Mouse (Mus musculus): ENCODE data around the gene Six4.
A peak's percentile ranks its signal among the peaks of the same experiment; 100 is the strongest.
"Not testable (repeated sequence)": the region's sequence is repeated elsewhere in the genome, so short reads cannot be mapped to it uniquely, and the experiment has no call there.

The Six4 gene

DNA sequence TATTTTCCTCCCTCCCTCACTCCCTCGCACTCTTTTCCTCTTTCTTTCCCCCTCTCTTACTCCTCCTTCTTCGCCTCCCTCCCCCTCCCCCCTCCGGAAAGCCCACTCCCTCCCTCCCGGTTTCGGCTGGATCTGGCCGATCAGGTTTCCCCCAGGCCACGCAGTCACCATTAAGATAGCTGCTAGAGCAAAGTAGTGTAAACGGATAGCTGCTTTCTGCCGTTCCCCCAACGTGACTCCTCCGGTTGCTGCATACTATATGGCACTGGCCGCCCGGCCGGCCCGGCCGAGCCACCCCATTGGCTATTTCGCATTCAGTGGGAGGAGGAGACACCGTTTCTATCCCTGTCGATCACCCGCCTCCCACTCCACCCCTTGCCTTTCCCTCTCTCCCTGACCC is at the start of gene Six4:
Six4 (minus strand) TSS at position 261 of the 400 bp plus-strand sequence.
- peak; percentile 74 to 78 for DNase-seq

DNA sequence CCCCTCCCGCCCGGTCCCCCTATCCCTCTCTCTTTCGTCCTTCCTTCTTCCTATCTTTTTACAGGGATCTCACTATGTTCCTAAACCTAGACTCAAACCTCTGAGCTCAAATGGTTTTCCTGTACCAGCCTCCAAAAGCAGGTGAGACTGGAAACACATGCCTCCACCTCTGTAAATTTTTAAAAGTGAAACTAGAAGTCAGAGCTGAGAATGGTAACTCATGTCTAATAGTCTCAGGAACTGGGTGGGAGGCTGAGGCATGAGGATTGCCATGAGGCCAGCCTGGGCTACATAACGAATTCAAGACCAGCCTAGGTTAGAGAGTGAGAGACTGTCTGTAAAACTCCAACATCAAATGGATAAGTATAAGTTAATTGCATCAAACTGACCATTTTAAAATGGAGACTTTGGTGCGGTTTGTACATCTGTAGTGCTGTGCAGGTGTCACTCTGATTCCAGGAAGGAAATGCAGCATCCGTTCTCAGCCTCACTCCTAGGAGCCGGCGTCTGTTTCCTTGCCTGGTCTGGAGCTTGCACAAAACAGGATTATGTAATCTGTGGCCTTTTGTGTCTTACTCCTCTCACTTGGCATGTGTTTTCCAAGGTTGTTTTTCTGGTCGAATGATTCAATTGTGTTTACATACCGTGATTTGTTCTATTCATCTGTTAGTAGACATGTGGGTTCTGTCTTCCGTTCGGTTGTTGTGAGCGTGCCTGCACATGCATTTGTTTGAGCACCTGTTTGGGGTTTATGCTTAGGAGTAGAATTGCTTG is 49.3 kb upstream of the Six4 start:
- DNase-seq, result no peak

DNA sequence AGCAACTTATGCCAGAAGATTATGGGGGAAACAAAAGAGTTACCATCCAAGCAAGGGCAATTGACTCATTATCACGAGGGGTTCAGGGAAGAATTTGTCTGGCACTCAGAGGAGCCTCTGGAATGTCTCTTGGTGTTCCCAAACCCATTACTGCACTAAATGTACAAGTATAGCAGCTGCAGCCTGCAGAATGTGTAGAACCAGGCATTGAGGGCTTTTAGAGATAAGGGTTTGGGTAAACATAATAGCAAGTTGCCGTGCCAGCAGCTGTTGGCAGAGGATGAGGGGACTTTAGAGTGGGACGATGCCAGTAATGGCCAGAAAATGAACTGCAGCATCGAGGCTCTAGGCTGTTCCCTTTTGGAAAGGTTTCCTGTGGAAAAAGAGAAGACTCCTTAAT is 47.1 kb upstream of the Six4 start:
- no peak for DNase-seq

GRCm38 (mm10) chr12:73154150-73154549 is 40.9 kb upstream of the Six4 start:
- no peak for DNase-seq

- DNase-seq, result not testable (repeated sequence)
These were observed 37.8 kb upstream of the Six4 start for GRCm38 (mm10) chr12:73151038-73151437.

DNA sequence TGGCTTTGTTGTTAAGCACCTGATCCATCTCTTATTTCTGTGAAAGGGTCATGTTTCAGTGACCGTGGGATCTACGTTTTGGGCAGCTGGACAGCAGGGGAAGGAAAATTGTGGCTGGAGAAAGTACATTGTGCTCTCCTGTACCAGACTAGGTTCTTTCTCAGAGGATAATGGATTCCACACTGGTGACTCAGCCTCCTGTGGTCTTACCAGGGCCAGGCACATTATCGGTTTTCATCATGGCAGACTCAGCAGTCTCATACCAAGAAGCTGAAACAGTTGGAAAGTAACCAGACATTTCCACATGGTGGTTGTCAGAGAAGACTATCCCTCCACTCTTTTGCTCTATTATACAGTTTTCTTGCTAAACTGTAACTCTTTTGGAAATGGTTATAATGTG is 34.0 kb upstream of the Six4 start:
- no peak for DNase-seq

GRCm38 (mm10) chr12:73140732-73141131 is 27.5 kb upstream of the Six4 start:
- DNase-seq, result no peak

DNA sequence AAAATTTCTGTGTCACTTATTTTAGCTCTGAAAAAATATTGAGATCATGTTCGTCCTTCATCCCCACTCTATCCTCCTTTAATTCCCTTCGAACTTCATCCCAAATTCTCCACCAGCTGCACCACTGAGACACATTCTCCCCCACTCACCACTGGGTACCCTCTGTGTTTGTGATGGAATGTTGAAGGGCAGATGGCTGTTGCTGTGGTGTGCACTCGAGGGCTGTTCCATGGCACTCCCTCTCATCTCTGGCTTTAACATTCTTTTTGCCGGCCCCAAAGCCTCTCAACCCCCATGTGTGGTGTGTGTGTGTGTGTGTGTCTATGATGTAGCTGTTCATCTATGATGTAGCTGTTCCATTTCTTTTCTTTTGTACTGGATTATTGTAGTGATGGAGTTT is 12.0 kb upstream of the Six4 start:
- DNase-seq, result no peak

DNA sequence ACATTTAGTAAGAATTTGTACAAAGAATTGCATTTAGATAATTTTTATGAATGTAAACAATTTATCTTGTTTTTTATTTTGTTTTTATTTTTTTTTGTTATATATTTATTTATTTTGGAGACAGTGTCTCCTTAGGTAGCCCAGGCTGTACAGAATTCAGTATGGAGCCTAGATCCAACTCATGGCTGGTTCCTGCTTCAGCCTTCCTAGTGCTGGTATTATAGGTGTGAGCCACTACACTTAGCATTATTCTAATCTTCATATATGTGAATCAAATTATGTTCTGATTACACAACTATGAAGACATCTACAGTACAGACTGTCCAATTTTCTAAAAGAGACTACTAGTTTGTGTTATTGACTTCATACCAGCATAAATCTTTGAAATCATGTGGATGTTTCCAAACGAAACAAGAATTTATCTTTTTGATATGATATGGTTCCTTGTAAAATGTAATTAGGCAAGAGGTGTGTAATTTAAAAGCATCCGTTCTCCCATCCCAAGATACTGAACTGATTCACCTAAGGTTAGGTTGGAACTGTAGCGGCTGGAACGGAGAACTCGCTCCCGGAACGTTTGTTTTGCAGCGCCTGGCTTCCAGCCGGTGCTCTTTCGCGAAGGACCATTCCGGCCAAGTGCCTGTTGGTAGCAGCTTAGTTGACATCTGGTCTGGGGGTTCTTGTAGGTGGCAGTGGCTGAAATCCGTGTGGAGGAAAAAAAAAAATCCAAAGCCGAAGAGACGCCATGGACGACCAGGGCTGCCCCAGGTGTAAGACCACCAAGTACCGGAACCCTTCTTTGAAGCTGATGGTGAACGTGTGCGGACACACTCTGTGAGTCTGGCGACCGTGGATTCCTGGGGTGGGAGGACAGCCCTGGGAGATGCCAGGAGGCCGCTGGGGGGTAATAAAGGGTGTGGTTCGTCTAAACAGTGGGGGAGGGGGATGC is 10.1 kb upstream of the Six4 start, which contains the start of gene Mnat1:
Mnat1 (plus strand) TSS at position 625 of the 949 bp plus-strand sequence.
- DNase-seq, result peak; percentile 91 to 94

DNA sequence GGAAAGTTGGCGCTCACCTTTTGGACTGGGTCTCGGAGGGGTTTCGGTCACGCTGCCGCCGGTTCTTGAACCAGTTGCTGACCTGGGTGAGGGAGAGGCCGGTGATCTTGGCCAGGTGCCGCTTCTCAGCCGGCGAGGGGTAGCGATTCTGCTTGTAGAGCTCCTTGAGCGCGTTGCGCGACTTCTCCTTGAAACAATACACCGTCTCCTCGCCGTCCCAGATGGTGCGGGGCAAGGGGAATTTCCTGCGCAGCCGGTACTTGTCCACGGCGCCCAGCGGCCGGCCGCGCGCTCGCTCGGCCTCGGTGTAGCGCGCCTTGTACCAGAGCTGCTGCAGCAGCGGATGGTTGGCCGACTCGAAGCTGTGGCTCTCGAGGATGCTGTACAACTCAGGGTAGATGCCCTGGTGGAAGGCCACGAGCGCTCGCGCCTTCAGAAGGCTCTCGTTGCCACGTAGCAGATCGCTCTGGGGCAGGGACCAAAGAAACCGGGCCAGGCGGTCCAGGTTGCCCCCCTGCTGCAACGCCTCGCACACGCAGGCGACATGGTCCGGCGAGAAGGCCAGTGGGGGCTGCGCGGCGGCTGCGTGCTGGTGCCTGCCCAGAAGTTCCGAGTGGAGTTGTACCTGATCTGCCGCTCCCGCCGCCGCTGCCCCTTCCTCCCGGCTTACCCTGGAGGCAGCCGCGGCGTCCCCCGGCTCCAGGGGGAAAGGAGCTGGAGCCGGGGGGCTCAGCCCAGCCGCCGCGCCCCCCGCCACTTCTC is 749 bp downstream of the Six4 start:
- DNase-seq, result peak; percentile 53

DNA sequence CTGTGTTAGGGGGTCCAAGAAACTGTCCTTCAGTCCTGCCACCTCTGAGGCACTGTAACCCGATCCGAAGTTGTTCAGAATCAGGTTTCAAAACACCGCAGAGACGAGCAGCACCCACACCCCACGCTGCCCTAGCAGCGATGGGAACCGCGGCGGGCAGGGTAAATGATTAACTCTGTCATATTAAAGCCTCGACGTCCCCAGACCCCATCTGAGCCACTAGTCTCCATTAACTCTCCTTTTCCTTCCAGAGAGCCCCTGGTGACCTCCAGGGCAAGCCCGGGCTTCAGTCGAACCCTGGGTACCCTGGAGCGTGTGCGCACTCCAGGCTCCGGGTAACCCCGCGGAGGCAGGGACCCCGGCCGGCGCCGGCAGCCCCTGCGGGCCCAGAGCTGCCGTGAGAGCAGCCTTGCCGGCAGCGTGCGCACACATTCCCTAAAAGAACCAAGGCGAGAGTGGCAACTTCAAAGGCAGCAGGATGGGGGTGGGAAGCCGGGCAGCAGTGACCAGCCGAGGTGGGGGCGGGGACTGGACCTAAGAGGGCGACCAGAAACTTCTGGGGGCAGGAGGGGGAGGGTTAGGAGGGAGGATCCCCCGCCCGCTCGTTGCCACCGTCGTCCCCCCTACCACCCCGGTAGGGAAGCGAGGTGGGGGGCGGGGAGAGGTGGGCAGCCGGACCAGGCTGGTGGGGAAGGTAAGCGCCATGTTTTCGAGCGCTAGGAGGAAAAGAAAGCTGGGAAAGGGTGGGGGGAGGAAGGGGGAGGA is 1.5 kb downstream of the Six4 start:
- DNase-seq, result peak; percentile 24 to 48

DNA sequence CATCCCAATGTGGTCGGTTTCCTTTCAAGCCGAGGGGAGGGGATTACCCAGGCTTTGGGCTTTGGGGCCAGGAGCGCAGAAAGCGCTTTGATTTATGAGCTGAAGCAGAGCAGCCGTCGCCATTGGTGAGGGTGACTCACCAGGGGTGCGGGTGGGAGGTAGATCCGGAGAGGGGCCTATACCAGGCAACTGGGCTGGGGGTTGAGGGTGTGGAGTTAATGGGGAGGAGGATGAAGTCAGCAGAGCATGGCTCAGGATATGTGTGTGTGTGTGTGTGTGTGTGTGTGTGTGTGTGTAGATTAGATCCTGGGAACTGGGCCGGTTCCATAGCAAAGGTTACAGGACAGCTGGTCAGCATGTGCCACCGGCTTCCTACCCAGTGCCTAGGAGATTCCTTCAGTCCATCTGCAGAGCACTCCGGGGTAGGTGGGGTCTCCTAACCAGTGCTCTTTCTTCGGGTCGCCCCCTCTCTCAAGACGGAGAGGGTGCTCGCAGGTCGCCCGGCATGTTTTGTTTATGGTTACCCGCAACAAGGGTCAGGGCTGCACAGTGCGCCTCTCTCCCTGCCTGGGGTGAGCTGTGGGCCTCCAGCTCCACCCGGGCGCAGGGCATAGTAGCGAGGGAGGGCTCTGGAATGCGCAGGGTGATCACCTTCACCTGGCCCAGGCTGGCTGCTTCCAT is 2.7 kb downstream of the Six4 start:
- peak in 1 of 2 experiments; percentile 8 for DNase-seq

GRCm38 (mm10) chr12:73107821-73108220 is 5.4 kb downstream of the Six4 start:
- no peak for DNase-seq

DNA sequence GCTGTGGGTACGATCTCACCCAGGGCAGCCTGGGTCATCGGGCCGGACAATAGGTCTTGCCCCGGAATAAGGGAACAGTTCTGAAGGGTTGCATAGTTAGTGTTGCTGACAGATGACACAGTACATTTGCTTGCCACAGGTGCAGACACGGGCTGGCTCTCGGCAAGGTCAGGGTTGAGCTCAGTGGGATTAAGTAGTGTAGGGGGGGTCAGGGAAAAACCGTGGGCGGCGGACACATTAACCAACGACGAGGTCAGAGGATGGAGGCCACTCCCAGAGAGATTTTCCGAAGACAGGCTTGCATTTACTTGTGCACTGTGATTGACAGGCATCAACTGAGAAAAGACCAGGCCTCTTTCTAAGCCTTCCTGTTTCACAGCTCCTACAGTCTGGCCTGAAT is 9.5 kb downstream of the Six4 start:
- no peak for DNase-seq

DNA sequence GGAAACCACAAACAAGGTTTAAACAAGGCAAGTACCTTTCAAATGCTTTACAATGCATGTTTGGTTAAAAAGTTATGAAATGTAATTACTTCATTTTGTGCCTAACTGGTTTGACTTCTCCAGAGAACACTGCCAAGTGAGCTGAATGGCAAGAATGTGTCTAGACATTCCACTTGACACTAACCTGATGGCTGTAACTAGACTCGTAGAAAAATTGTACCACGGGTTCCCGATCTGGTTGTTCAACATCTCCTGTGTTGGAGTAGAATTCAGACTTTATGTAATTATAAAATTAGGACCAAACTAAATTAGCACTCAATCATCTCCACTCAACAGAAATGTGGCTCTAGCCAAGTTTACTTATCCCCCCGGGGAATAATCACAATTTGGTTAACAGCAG is 14.7 kb downstream of the Six4 start:
- no peak for DNase-seq

GRCm38 (mm10) chr12:73096177-73096576 is 17.1 kb downstream of the Six4 start:
- not testable (repeated sequence) for DNase-seq

DNA sequence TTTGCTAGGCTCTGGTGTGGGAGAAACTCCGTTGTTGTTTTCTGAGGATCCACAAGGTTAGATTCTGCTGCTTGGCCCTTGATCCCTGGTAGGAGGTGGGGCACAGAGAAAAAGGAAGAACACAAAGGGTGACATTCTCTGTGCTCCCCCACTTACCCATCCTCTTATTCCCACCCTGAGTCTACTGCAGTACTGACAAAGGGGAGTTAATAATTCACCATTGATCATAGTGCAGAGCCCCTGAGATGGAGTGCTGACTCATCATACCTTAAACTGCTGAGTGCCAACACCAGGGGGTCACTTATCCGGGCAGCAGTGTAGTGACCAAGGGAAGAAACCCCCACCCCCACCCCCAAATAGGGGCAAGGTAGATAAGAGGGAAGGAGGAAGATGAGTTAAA is 18.7 kb downstream of the Six4 start:
- DNase-seq, result no peak

GRCm38 (mm10) chr12:73094189-73094588 is 19.1 kb downstream of the Six4 start:
- no peak for DNase-seq

DNA sequence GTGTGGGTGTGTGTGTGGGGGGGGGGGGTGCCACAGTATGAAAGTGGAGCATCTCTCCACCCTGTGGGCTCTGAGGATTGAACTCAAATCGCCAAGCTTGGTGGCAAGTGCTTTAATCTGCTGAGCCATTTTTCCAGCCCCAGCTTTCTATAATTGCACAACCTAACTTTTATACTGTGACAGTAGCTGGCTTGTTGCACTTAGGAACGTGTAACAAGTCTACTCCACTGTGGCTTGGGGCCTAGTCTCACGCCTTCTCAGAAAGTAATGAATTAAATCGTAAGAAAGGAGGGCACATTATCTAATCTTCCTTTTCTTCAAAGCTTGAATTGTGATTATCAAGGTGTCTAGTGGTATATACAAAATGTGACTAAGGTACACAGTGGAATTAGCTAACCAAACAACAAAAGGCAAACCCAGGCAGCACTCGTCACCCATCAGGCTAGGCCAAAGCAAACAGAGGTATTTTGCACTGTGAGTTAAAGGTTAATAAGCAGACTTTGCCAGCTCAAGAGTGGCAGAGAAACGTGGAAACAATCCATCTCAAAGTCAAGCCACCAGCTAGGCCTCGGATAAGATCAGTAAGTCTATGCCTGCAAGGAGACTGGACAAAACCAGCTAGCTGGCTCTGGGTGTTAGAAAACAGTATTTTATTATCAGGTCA is 22.5 kb downstream of the Six4 start:
- no peak for DNase-seq

DNA sequence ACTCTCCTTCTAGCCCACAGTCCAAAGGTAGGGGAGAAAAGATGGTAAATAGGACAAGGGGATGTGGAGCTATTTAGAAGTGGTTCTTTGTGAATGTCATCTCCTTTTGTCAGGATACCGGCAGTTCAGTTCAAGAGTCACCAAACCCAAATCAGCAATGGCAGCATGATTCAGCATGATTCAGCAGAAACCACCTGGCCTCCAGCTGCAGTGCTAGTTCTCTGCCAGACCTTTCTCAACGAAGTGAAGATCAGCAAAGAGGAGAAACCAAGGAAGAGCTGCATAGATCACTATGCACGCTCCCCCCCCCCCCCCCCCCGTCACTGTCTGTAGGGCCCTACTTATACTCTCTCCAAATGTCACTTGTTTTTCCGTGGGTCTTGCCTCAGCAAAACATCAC is 24.3 kb downstream of the Six4 start:
- no peak for DNase-seq

DNA sequence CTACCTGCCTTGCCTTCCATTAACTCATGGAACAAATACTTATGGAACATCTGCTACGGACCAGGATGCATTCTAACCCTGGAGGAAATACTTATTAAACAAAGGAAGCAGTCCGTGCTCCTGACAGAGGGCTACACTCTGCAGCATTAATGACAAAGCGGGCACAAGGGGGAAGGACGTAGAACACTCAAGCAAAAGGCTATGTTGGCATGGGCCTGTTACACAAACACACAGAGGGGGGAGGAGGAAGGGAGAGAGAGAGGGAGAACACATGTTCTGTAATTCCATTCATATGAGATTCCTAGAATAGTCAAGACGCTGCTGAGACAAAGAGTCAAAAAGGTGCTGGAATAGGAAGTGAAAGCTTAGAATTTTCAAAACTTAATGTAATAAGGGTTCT is 24.8 kb downstream of the Six4 start:
- DNase-seq, result no peak

All from cerebellum, postnatal 14 days (tissue).